Mouse (Mus musculus): ENCODE measurements around the gene Ada. TPM values are rescaled to one million over a fixed set of nuclear protein-coding genes. Genes with fewer than 3 reads are reported as not detected.

The Ada gene
- polyA plus RNA-seq (2014; fragmentation: Nextera tagmentation; extraction: Ambion mirVana), result 9.7 and 10.1 TPM in 2 replicates

DNA sequence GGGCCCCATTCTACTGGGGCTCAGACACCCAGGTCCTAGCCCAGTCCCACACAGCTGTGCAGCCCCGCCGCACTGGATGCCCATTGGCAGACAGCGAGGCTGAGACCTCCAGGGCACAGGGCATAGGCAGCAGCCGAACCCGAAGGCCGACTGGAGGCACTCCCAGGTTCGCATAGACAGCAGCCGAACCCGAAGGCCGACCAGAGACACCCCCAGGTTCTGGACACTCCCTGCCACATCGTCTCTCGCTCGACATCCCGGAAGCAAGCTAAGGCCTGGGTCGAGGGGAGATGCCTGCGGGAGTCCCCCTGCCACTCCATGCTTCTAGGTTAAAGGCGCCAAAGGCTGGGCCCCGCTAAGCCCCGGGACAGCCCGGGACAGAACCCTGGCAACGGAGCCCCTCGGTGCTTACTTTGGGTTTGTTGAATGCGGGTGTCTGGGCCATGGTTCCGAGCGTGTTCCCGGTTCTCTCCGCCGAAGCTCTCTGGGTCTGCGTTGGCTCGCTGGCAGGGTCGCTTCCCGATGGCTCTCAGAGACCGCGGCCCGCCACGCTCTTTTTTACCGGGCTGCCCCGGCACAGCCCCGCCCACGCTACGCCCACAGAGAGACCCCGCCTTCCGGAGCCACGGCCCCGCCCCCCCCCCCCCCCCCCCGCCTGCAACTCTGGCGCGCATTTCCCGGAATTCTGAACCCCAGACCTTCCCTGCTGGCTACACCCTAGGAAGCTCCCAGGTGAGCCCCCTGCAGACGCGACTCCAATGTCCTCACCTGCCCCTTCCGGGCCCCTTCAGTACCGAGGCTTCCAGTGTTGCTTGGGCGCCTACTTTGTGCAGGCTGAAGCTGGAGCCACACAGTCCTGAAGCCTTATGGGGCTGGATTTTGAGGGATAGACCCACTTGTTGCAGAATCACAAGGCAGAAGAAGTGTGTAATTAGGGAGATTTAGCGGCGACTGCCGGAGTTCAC lies at the start of gene Ada:
Gene Ada (minus strand): TSS at position 593 of the 965 bp plus-strand sequence.
- WGBS, result under 1% methylated on average over 51 of the region's 57 CpGs
- peaks cover 6% of the 10 kb centered on the region; the same call in 1 of the 2 replicates for H3K4me1 ChIP-seq (ENCODE audit: control insufficient read depth, insufficient read depth, low read length)
- peak within 1 kb of the TSS; percentile 59 for H3K9ac ChIP-seq (ENCODE audit: low read depth, low read length)
- H3K36me3 ChIP-seq (ENCODE audit: control insufficient read depth, insufficient read depth, low read length), result no peaks in the 10 kb centered on the region
- peak within 1 kb of the TSS; percentile 90 for H3K4me2 ChIP-seq (replicated peaks; ENCODE audit: low read depth, low read length)
- H3K27ac ChIP-seq (ENCODE audit: low read depth, low read length), result no peak within 1 kb of the TSS
- peak; percentile 79 for ATAC-seq (ENCODE audit: low FRiP score, low TSS enrichment)
- H3K9me3 ChIP-seq (ENCODE audit: control insufficient read depth, low read length), result no peaks in the 10 kb centered on the region
- H3K27me3 ChIP-seq (ENCODE audit: control insufficient read depth, insufficient read depth, low read length), result peaks cover 11% of the 10 kb centered on the region; the same call in 1 of the 2 replicates
- peak within 1 kb of the TSS; percentile 52 for H3K4me3 ChIP-seq (ENCODE audit: low read length)

DNA sequence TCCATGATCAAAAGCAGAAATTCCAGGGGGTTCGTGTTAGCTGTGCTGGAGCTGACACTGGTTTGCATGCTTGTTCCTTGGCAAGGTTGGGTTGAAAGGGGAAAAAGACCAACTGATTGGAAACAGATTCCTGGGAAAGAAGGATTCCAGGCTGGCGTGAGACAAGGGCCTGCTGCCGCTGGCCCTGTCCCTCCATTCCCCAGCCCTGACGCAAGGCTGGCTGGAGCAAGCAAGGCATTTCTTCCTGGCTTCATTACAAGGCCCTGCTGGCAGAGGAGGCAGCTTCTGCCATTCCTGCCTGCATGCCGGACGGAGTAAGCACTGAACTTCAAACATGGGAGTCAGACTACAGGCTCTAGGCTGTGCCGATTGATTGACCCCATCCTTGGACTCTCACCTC lies 48.4 kb upstream of the Ada start:
- Histone ChIP-seq H3K36me3 (ENCODE audit: control insufficient read depth, insufficient read depth, low read length) (no peaks in the 10 kb centered on the region), H3K9me3 (ENCODE audit: control insufficient read depth, low read length) (no peaks in the 10 kb centered on the region), H3K4me3 (ENCODE audit: low read length) (no peak overlapping the region), H3K27ac (ENCODE audit: low read depth, low read length) (no peak overlapping the region), H3K4me1 (ENCODE audit: control insufficient read depth, insufficient read depth, low read length) (no peaks in the 10 kb centered on the region), H3K27me3 (ENCODE audit: control insufficient read depth, insufficient read depth, low read length) (no peaks in the 10 kb centered on the region), H3K9ac (ENCODE audit: low read depth, low read length) (no peak overlapping the region), H3K4me2 (replicated peaks; ENCODE audit: low read depth, low read length) (no peak overlapping the region)
- ATAC-seq (ENCODE audit: low FRiP score, low TSS enrichment), result no peak
- WGBS, result 84% methylated on average over 7 of the region's 7 CpGs

GRCm38 (mm10) chr2:163788484-163788883 lies 38.4 kb upstream of the Ada start:
- Histone ChIP-seq H3K9ac (ENCODE audit: low read depth, low read length) (no peak overlapping the region), H3K4me3 (ENCODE audit: low read length) (no peak overlapping the region), H3K36me3 (ENCODE audit: control insufficient read depth, insufficient read depth, low read length) (no peaks in the 10 kb centered on the region), H3K4me2 (replicated peaks; ENCODE audit: low read depth, low read length) (no peak overlapping the region), H3K4me1 (ENCODE audit: control insufficient read depth, insufficient read depth, low read length) (no peaks in the 10 kb centered on the region), H3K27me3 (ENCODE audit: control insufficient read depth, insufficient read depth, low read length) (no peaks in the 10 kb centered on the region), H3K9me3 (ENCODE audit: control insufficient read depth, low read length) (no peaks in the 10 kb centered on the region), H3K27ac (ENCODE audit: low read depth, low read length) (no peak overlapping the region)
- WGBS, result 78% methylated on average over 4 of the region's 4 CpGs
- peak; percentile 62; the same call in 1 of the 2 replicates for ATAC-seq (ENCODE audit: low FRiP score, low TSS enrichment)

DNA sequence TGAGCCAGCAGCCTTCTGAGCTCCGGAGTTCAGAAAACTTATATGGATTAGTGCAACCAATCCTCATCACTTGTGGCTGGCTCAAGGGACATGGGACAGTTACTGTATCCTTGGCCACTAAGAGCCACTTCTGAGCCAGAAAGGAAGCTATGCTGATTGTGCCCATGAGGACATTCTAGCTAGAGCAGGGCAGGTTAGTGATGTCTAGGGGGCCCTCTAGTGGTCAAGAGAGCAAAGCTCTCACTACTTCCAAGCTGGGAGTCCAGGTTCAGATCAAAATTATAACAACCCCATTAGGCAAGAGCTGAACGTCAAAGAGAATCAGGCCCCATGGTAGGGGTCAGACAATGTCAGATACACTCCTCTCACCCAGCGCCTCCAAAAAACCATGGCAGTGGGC lies 37.7 kb upstream of the Ada start:
- Histone ChIP-seq H3K4me2 (replicated peaks; ENCODE audit: low read depth, low read length) (no peak overlapping the region), H3K9ac (ENCODE audit: low read depth, low read length) (no peak overlapping the region), H3K27me3 (ENCODE audit: control insufficient read depth, insufficient read depth, low read length) (no peaks in the 10 kb centered on the region), H3K36me3 (ENCODE audit: control insufficient read depth, insufficient read depth, low read length) (no peaks in the 10 kb centered on the region), H3K4me1 (ENCODE audit: control insufficient read depth, insufficient read depth, low read length) (no peaks in the 10 kb centered on the region), H3K9me3 (ENCODE audit: control insufficient read depth, low read length) (no peaks in the 10 kb centered on the region), H3K27ac (ENCODE audit: low read depth, low read length) (no peak overlapping the region), H3K4me3 (ENCODE audit: low read length) (no peak overlapping the region)
- ATAC-seq (ENCODE audit: low FRiP score, low TSS enrichment), result 0 out of 2 replicates have a peak, but pooled peaks have one; percentile 35
- 50% methylated on average over 3 of the region's 3 CpGs for WGBS

DNA sequence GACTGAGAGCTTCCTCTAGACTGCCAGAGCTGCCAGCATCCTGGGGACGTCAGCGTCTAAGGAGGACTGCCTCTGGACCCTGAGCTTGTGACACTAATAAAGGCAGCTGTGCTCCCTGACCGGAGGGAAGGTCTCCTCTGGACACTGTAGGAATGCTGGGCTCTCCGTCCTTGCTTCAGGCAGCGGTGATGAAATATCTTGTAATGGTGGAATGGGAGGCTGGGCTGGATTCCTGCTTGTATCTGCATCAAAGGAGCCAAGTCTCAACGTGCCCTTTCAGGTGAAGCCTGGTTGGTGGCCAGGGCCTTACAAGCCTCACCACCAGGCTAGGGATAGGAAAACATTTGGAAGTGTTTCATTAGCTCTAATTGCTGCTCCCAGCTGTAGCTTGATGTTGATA lies 37.0 kb upstream of the Ada start:
- Histone ChIP-seq H3K9me3 (ENCODE audit: control insufficient read depth, low read length) (no peaks in the 10 kb centered on the region), H3K27me3 (ENCODE audit: control insufficient read depth, insufficient read depth, low read length) (no peaks in the 10 kb centered on the region), H3K4me3 (ENCODE audit: low read length) (no peak overlapping the region), H3K9ac (ENCODE audit: low read depth, low read length) (no peak overlapping the region), H3K36me3 (ENCODE audit: control insufficient read depth, insufficient read depth, low read length) (no peaks in the 10 kb centered on the region), H3K4me1 (ENCODE audit: control insufficient read depth, insufficient read depth, low read length) (no peaks in the 10 kb centered on the region), H3K27ac (ENCODE audit: low read depth, low read length) (no peak overlapping the region), H3K4me2 (replicated peaks; ENCODE audit: low read depth, low read length) (no peak overlapping the region)
- no peak for ATAC-seq (ENCODE audit: low FRiP score, low TSS enrichment)
- 84% methylated on average over 6 of the region's 6 CpGs for WGBS

DNA sequence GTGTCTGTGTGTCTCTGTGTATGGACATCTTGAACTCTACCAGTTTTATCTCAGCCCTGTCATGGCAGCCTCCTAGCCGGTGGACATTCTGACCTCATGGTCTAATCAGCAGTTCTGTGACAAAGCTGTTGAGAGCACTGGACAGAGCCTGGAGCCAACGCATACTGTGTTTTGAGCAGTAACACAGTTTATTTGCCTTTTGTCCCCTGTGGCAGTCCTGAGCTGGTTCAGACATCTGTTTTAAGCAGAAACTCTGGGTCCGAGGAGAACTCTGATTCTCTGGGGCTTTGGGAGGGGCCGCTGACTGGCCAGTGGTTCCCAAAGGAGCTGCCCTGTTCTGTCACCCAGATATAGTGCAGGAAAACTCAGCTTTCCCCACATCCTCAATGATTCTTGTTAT lies 33.9 kb upstream of the Ada start:
- no peaks in the 10 kb centered on the region for H3K4me1 ChIP-seq (ENCODE audit: control insufficient read depth, insufficient read depth, low read length)
- no peak overlapping the region for H3K4me3 ChIP-seq (ENCODE audit: low read length)
- 57% methylated on average over 4 of the region's 4 CpGs for WGBS
- H3K27ac ChIP-seq (ENCODE audit: low read depth, low read length), result no peak overlapping the region
- H3K27me3 ChIP-seq (ENCODE audit: control insufficient read depth, insufficient read depth, low read length), result no peaks in the 10 kb centered on the region
- H3K4me2 ChIP-seq (replicated peaks; ENCODE audit: low read depth, low read length), result no peak overlapping the region
- H3K9me3 ChIP-seq (ENCODE audit: control insufficient read depth, low read length), result no peaks in the 10 kb centered on the region
- ATAC-seq (ENCODE audit: low FRiP score, low TSS enrichment), result no peak
- no peak overlapping the region for H3K9ac ChIP-seq (ENCODE audit: low read depth, low read length)
- no peaks in the 10 kb centered on the region for H3K36me3 ChIP-seq (ENCODE audit: control insufficient read depth, insufficient read depth, low read length)

DNA sequence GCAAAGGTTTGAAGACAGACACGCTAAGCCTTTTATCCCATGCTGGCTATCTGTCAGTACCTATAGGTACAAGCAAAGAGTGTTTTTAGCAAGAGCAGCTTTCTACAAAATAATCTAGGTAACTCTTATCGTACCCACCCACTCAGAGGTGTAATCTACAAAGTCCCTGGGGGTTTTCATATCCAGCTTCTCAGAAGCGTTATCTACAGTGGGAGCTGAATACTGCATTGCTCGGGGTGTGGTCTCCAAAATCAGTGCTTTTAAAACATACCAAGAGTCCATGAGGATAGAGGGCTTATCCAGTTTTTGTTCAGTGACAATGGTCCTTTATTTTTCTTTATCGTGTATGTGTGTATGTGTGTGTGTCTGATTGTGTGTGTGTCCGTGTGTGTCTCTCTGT lies 33.3 kb upstream of the Ada start:
- no peak for ATAC-seq (ENCODE audit: low FRiP score, low TSS enrichment)
- H3K4me2 ChIP-seq (replicated peaks; ENCODE audit: low read depth, low read length), result no peak overlapping the region
- H3K4me1 ChIP-seq (ENCODE audit: control insufficient read depth, insufficient read depth, low read length), result no peaks in the 10 kb centered on the region
- H3K27me3 ChIP-seq (ENCODE audit: control insufficient read depth, insufficient read depth, low read length), result no peaks in the 10 kb centered on the region
- 90% methylated on average over 6 of the region's 6 CpGs for WGBS
- no peak overlapping the region for H3K27ac ChIP-seq (ENCODE audit: low read depth, low read length)
- no peaks in the 10 kb centered on the region for H3K9me3 ChIP-seq (ENCODE audit: control insufficient read depth, low read length)
- H3K36me3 ChIP-seq (ENCODE audit: control insufficient read depth, insufficient read depth, low read length), result no peaks in the 10 kb centered on the region
- H3K9ac ChIP-seq (ENCODE audit: low read depth, low read length), result no peak overlapping the region
- H3K4me3 ChIP-seq (ENCODE audit: low read length), result no peak overlapping the region

DNA sequence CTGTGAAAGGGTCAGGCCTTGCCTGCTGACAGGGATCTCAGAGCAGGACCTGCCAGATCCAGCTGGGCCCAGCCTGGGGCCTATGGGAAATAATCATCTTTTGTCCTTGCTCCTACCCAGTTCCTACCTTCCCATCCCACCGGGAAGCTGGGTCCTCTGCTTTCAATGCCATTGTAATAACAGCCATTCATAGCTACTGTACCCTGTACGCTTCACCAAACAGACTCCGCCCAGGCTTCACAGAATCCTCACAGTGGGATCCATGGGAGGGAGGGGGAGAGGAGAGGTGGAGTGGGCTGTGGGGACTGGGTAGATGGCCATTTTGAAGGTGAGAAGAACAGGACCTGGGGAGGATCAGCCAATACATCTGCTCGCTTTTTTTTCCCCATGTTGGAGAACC lies 28.9 kb upstream of the Ada start:
- Histone ChIP-seq H3K36me3 (ENCODE audit: control insufficient read depth, insufficient read depth, low read length) (no peaks in the 10 kb centered on the region), H3K9ac (ENCODE audit: low read depth, low read length) (no peak overlapping the region), H3K4me1 (ENCODE audit: control insufficient read depth, insufficient read depth, low read length) (no peaks in the 10 kb centered on the region), H3K9me3 (ENCODE audit: control insufficient read depth, low read length) (no peaks in the 10 kb centered on the region), H3K27ac (ENCODE audit: low read depth, low read length) (no peak overlapping the region), H3K4me3 (ENCODE audit: low read length) (no peak overlapping the region), H3K27me3 (ENCODE audit: control insufficient read depth, insufficient read depth, low read length) (no peaks in the 10 kb centered on the region), H3K4me2 (replicated peaks; ENCODE audit: low read depth, low read length) (no peak overlapping the region)
- whole genome bisulfite sequencing, result 73% methylated on average over 4 of the region's 4 CpGs
- no peak for ATAC-seq (ENCODE audit: low FRiP score, low TSS enrichment)

GRCm38 (mm10) chr2:163777061-163777460 lies 27.0 kb upstream of the Ada start:
- Histone ChIP-seq H3K27me3 (ENCODE audit: control insufficient read depth, insufficient read depth, low read length) (no peaks in the 10 kb centered on the region), H3K4me1 (ENCODE audit: control insufficient read depth, insufficient read depth, low read length) (no peaks in the 10 kb centered on the region), H3K9me3 (ENCODE audit: control insufficient read depth, low read length) (no peaks in the 10 kb centered on the region), H3K9ac (ENCODE audit: low read depth, low read length) (no peak overlapping the region), H3K36me3 (ENCODE audit: control insufficient read depth, insufficient read depth, low read length) (no peaks in the 10 kb centered on the region), H3K4me3 (ENCODE audit: low read length) (no peak overlapping the region), H3K27ac (ENCODE audit: low read depth, low read length) (no peak overlapping the region), H3K4me2 (replicated peaks; ENCODE audit: low read depth, low read length) (no peak overlapping the region)
- ATAC-seq (ENCODE audit: low FRiP score, low TSS enrichment), result no peak
- 3% methylated on average over 2 of the region's 2 CpGs for WGBS

Measured in kidney, embryonic 14.5 days (tissue).